Mouse (Mus musculus): ENCODE results near the gene Col1a1.

- TF ChIP-seq CTCF (IDR thresholded peaks at IDR 0.05; ENCODE audit: control insufficient read depth, insufficient read depth, insufficient read length) (no peak), USF1 (IDR thresholded peaks at IDR 0.05; ENCODE audit: low read depth) (no peak), MAX (IDR thresholded peaks at IDR 0.05) (no peak), MYOG (IDR thresholded peaks at IDR 0.05; ENCODE audit: control insufficient read depth, extremely low read depth, insufficient read length) (no peak), FOSL1 (IDR thresholded peaks at IDR 0.05; ENCODE audit: insufficient read depth, low read length, poor library complexity, severe bottlenecking) (no peak), CEBPB (IDR thresholded peaks at IDR 0.05; ENCODE audit: low read depth) (no peak), MYOD1 (IDR thresholded peaks at IDR 0.05; ENCODE audit: control insufficient read depth, insufficient read length, low read depth) (no peak)
Measured at GRCm38 (mm10) chr11:95001584-95002347, 65.7 kb downstream of the Col1a1 start.

Measured in C2C12 (cell line).